Mouse (Mus musculus) MEL (cell line): ENCODE results near the gene Tnfrsf8. TPM values are rescaled to one million over a fixed set of nuclear protein-coding genes. Genes with fewer than 3 reads are reported as not detected.

Experiments used
- DNase-seq: peaks from one replicate; pipeline ENCODE4 v3.0.0; 2011; ENCODE audit warnings: low read depth, low spot score
- H3K27ac ChIP-seq: 2 replicates; pipeline ENCODE4 v1.5.1; 2012; ENCODE audit warnings: low read depth, mild to moderate bottlenecking, control low read depth, low read length, moderate library complexity; ENCODE audit not compliant: control insufficient read depth
- H3K27me3 ChIP-seq, 2 experiments: fragments of 150-350 bp in 1 of 2; sonication (generic) in 1 of 2; 2 replicates each; pipeline ENCODE4 v1.6.1; 2012; ENCODE audit warnings: low read length in 2 of 2, mild to moderate bottlenecking in 2 of 2, improper control_type of control experiment in 1 of 2, moderate library complexity in 1 of 2; ENCODE audit not compliant: insufficient read depth in 2 of 2, control insufficient read depth in 1 of 2
- H3K36me3 ChIP-seq, 2 experiments: 2 replicates each; pipeline ENCODE4 v1.6.1; 2012 to 2014; ENCODE audit warnings: low read length in 2 of 2, improper control_type of control experiment in 1 of 2, inconsistent platforms in 1 of 2, mild to moderate bottlenecking in 1 of 2; ENCODE audit not compliant: insufficient read depth in 2 of 2, control insufficient read depth in 1 of 2
- H3K4me1 ChIP-seq, 2 experiments: fragments of 150-350 bp in 1 of 2; sonication (generic) in 1 of 2; 2 replicates each; pipeline ENCODE4 v1.6.1; 2012; ENCODE audit warnings: low read length in 2 of 2, improper control_type of control experiment in 1 of 2, mild to moderate bottlenecking in 1 of 2; ENCODE audit not compliant: insufficient read depth in 2 of 2, control insufficient read depth in 1 of 2
- H3K4me3 ChIP-seq, 2 experiments: fragments of 150-350 bp in 1 of 2; sonication (generic) in 1 of 2; 2 replicates each; pipeline ENCODE4 v1.5.1; 2012; ENCODE audit warnings: low read depth in 2 of 2, low read length in 2 of 2, mild to moderate bottlenecking in 2 of 2, moderate library complexity in 2 of 2, control low read depth in 1 of 2, improper control_type of control experiment in 1 of 2; ENCODE audit not compliant: control insufficient read depth in 1 of 2, insufficient read depth in 1 of 2
- H3K79me2 ChIP-seq: 2 replicates; pipeline ENCODE4 v1.6.1; 2012; ENCODE audit warnings: mild to moderate bottlenecking, low read length, moderate library complexity; ENCODE audit not compliant: control insufficient read depth, poor library complexity, insufficient read depth
- H3K9ac ChIP-seq: 2 replicates; pipeline ENCODE4 v1.6.1; 2012; ENCODE audit warnings: low read depth, mild to moderate bottlenecking, control low read depth, low read length, moderate library complexity; ENCODE audit not compliant: control insufficient read depth, poor library complexity, severe bottlenecking
- H3K9me3 ChIP-seq: fragments of 150-350 bp; sonication (generic); replicated peaks from 2 replicates; pipeline ENCODE4 v1.6.1; 2012; ENCODE audit warnings: mild to moderate bottlenecking, low read length, improper control_type of control experiment, moderate library complexity; ENCODE audit not compliant: insufficient read depth
- CHD2 ChIP-seq: IDR thresholded peaks from 2 replicates; pipeline ENCODE4 v1.6.1; 2011; ENCODE audit warnings: low read length, improper control_type of control experiment
- E2F4 ChIP-seq: IDR thresholded peaks from 2 replicates; pipeline ENCODE4 v1.6.1; 2011; ENCODE audit warnings: low read depth, low read length, improper control_type of control experiment, borderline replicate concordance
- ELF1 ChIP-seq: IDR thresholded peaks from 2 replicates; pipeline ENCODE4 v1.6.1; 2014; ENCODE audit warnings: low read depth, mild to moderate bottlenecking, inconsistent platforms, low read length, improper control_type of control experiment, moderate library complexity
- ETS1 ChIP-seq: IDR thresholded peaks from 2 replicates; pipeline ENCODE4 v1.6.1; 2012; ENCODE audit warnings: low read depth, mild to moderate bottlenecking, inconsistent platforms, low read length, improper control_type of control experiment, moderate library complexity
- GATA1 ChIP-seq: IDR thresholded peaks from 2 replicates; pipeline ENCODE4 v1.6.1; 2011; ENCODE audit warnings: low read depth, low read length, improper control_type of control experiment
- JUND ChIP-seq: IDR thresholded peaks from 2 replicates; pipeline ENCODE4 v1.6.1; 2011; ENCODE audit warnings: low read depth, mild to moderate bottlenecking, improper control_type of control experiment, low read length
- KAT2A ChIP-seq: conservative IDR thresholded peaks from 2 replicates; pipeline ENCODE4 v1.6.1; 2012; ENCODE audit warnings: low read depth, low read length, improper control_type of control experiment, inconsistent platforms
- MAFK ChIP-seq: IDR thresholded peaks from 2 replicates; pipeline ENCODE4 v1.6.1; 2011; ENCODE audit warnings: low read depth, mild to moderate bottlenecking, low read length, improper control_type of control experiment, borderline replicate concordance
- MAX ChIP-seq: IDR thresholded peaks from 2 replicates; pipeline ENCODE4 v1.6.1; 2011; ENCODE audit warnings: low read length, improper control_type of control experiment
- MAZ ChIP-seq: IDR thresholded peaks from 2 replicates; pipeline ENCODE4 v1.6.1; 2012; ENCODE audit warnings: low read depth, mild to moderate bottlenecking, inconsistent platforms, low read length, improper control_type of control experiment
- MEF2A ChIP-seq: IDR thresholded peaks from 2 replicates; pipeline ENCODE4 v1.6.1; 2014; ENCODE audit warnings: low read depth, mild to moderate bottlenecking, inconsistent platforms, low read length, improper control_type of control experiment; ENCODE audit not compliant: poor library complexity, insufficient replicate concordance, severe bottlenecking; ENCODE audit errors: extremely low read depth
- MXI1 ChIP-seq: IDR thresholded peaks from 2 replicates; pipeline ENCODE4 v1.6.1; 2011; ENCODE audit warnings: mild to moderate bottlenecking, low read depth, low read length, improper control_type of control experiment
- POLR2A ChIP-seq, 2 experiments: IDR thresholded peaks; 2 replicates each; pipeline ENCODE4 v1.6.1; 2011 to 2012; ENCODE audit warnings: low read length in 2 of 2, mild to moderate bottlenecking in 2 of 2, control low read depth in 1 of 2, improper control_type of control experiment in 1 of 2, low read depth in 1 of 2, moderate library complexity in 1 of 2; ENCODE audit not compliant: control insufficient read depth in 1 of 2, insufficient read depth in 1 of 2, poor library complexity in 1 of 2
- RCOR1 ChIP-seq: IDR thresholded peaks from 2 replicates; pipeline ENCODE4 v1.6.1; 2012; ENCODE audit warnings: low read depth, mild to moderate bottlenecking, inconsistent platforms, low read length, improper control_type of control experiment
- SIN3A ChIP-seq: IDR thresholded peaks from 2 replicates; pipeline ENCODE4 v1.6.1; 2012; ENCODE audit warnings: low read length, improper control_type of control experiment, inconsistent platforms
- SMC3 ChIP-seq: IDR thresholded peaks from 2 replicates; pipeline ENCODE4 v1.6.1; 2011; ENCODE audit warnings: low read depth, low read length, improper control_type of control experiment
- UBTF ChIP-seq: IDR thresholded peaks from 2 replicates; pipeline ENCODE4 v1.6.1; 2012; ENCODE audit warnings: low read depth, mild to moderate bottlenecking, inconsistent platforms, low read length, improper control_type of control experiment, moderate library complexity, borderline replicate concordance; ENCODE audit not compliant: insufficient read depth
- USF1 ChIP-seq: IDR thresholded peaks from 2 replicates; pipeline ENCODE4 v1.6.1; 2014; ENCODE audit warnings: low read depth, mild to moderate bottlenecking, inconsistent platforms, low read length, improper control_type of control experiment, moderate library complexity
- ZC3H11A ChIP-seq: IDR thresholded peaks from 2 replicates; pipeline ENCODE4 v1.6.1; 2012; ENCODE audit warnings: low read depth, mild to moderate bottlenecking, inconsistent platforms, low read length, improper control_type of control experiment
- ZKSCAN1 ChIP-seq: IDR thresholded peaks from 2 replicates; pipeline ENCODE4 v1.6.1; 2012; ENCODE audit warnings: low read depth, mild to moderate bottlenecking, inconsistent platforms, low read length, improper control_type of control experiment, moderate library complexity
- polyA plus RNA-seq, 2 experiments: library from polyadenylated mRNA; stranded (reverse) in 1 of 2; unstranded in 1 of 2; fragments of >175 nt in 1 of 2; fragments of >200 nt in 1 of 2; gene quantifications; 2 replicates each; pipeline versions ENCODE4 v1.2.1 to v1.2.4; 2012; ENCODE audit warnings: low replicate concordance in 2 of 2, low read depth in 1 of 2; ENCODE audit not compliant: insufficient read length in 2 of 2, insufficient read depth in 1 of 2, missing spikeins in 1 of 2
- total RNA-seq: library from RNA; depleted of rRNA; stranded (reverse); fragments of 300-350 nt; gene quantifications from 2 replicates; pipeline ENCODE4 v1.2.3, GENCODE M21; 2012

Tnfrsf8 gene
- total and polyA plus RNA-seq, 3 experiments = not detected

DNA sequence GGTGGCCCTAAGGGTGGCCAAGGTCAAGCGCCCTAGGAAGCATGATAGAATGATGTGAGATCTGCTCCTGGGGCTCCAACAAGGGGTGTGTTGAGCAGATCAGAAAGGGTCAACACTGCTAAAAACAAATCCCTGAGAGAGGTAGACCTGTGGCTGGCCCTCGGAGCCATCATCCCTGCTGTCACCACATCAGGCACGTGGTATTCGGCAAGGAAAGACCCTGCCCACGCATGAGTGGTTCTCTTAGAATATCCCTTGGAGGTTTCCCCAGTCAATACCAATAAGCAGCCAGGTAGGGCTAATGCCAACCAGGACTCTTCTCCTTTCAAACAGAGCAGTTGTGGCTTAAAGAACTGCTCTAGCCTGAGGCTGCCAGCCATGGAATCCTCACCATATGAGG, 21.6 kb upstream of the Tnfrsf8 start:
- DNase-seq = no peak
- Histone ChIP-seq H3K4me1 (peaks cover under 1 to 2% of the 10 kb centered on the region in 2 experiments; a peak in 2 of 4 replicates), H3K9me3 (no peaks in the 10 kb centered on the region), H3K27ac (no peak overlapping the region), H3K27me3 (no peaks in the 10 kb centered on the region), H3K9ac (no peak overlapping the region), H3K4me3 (no peak overlapping the region), H3K36me3 (peaks cover 0 to 4% of the 10 kb centered on the region in 2 experiments; a peak in 2 of 4 replicates), H3K79me2 (no peaks in the 10 kb centered on the region)
- TF ChIP-seq ETS1 = no peak
- TF ChIP-seq E2F4 = no peak
- no peak for TF ChIP-seq MEF2A
- TF ChIP-seq SMC3 = no peak
- no peak for TF ChIP-seq KAT2A
- no peak for TF ChIP-seq SIN3A
- no peak for TF ChIP-seq POLR2A (IDR thresholded peaks at IDR 0.05; ENCODE audit: control insufficient read depth in 1 of 2, insufficient read depth in 1 of 2, low read depth in 1 of 2, low read length in 2 of 2, poor library complexity in 1 of 2)
- no peak for TF ChIP-seq ZC3H11A
- no peak for TF ChIP-seq USF1
- TF ChIP-seq UBTF = no peak
- TF ChIP-seq MAX = no peak
- TF ChIP-seq ELF1 = no peak
- no peak for TF ChIP-seq MAZ
- no peak for TF ChIP-seq RCOR1
- TF ChIP-seq MAFK = no peak
- no peak for TF ChIP-seq JUND

DNA sequence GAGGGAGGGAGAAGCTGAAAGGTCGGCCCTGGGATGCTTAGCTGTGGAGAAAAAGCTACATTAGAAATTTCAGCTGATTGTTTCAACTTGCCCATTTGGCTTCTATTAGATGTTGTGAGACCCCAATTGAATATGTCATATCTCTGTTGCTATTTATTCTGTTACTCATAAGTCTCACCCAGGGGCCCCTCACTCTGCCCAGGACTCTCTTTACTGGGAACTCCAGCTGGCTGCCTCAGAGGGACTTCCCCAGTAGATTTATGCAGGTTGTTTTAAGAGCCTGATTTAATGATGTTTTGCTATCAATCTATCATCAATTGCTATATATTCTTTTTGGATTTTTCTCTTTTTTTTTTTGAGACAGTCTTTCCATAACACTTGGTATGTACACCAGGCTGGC, 21.1 kb upstream of the Tnfrsf8 start:
- no peak overlapping the region for H3K9ac ChIP-seq
- no peaks in the 10 kb centered on the region for H3K79me2 ChIP-seq
- no peaks in the 10 kb centered on the region for H3K36me3 ChIP-seq
- no peak for TF ChIP-seq E2F4
- no peak for TF ChIP-seq GATA1
- no peak for TF ChIP-seq RCOR1
- no peak for TF ChIP-seq ZKSCAN1
- no peak for TF ChIP-seq CHD2
- no peak for TF ChIP-seq MXI1
- no peaks in the 10 kb centered on the region for H3K4me1 ChIP-seq
- no peaks in the 10 kb centered on the region for H3K27me3 ChIP-seq
- H3K4me3 ChIP-seq = no peak overlapping the region
- no peak overlapping the region for H3K27ac ChIP-seq
- H3K9me3 ChIP-seq = no peaks in the 10 kb centered on the region
- DNase-seq = no peak
